ENCODE assay signal across 7 mouse cellular contexts in genomic region chr17:47974503-47974902, GRCm38 (mm10). TPM values are rescaled to one million over a fixed set of nuclear protein-coding genes. Genes with fewer than 3 reads are reported as not detected.
DNase-seq lines count a peak whose midpoint lies in the region; ATAC-seq lines count a peak whose summit lies in the region.

No protein-coding gene starts in this region.

- H3K9me3 ChIP-seq in hindbrain, embryonic 11.5 days (ENCODE audit: control insufficient read depth, low read length) = no peaks in the 10 kb centered on the region
- H3K9me3 ChIP-seq in liver, embryonic 15.5 days (replicated peaks) = no peaks in the 10 kb centered on the region

- peaks cover 11% of the 10 kb centered on the region for H3K27me3 ChIP-seq in hindbrain, embryonic 11.5 days (ENCODE audit: control insufficient read depth, insufficient read depth, low read length)
- peaks cover 62% of the 10 kb centered on the region for H3K27me3 ChIP-seq in liver, embryonic 15.5 days

- WGBS in hindbrain, embryonic 11.5 days = 2% methylated on average over 13 of the region's 13 CpGs
- WGBS in liver, embryonic 15.5 days (ENCODE audit: insufficient replicate concordance) = 5% methylated on average over 13 of the region's 13 CpGs

- peaks cover 26% of the 10 kb centered on the region for H3K4me1 ChIP-seq in hindbrain, embryonic 11.5 days (replicated peaks; ENCODE audit: control insufficient read depth, insufficient read depth, low read length)
- peaks cover 29% of the 10 kb centered on the region for H3K4me1 ChIP-seq in liver, embryonic 15.5 days (replicated peaks)

- no peaks in the 10 kb centered on the region for H3K36me3 ChIP-seq in hindbrain, embryonic 11.5 days (ENCODE audit: control insufficient read depth, insufficient read depth, low read length)
- H3K36me3 ChIP-seq in liver, embryonic 15.5 days (replicated peaks) = no peaks in the 10 kb centered on the region

- peak overlapping the region; percentile 77 for H3K4me2 ChIP-seq in hindbrain, embryonic 11.5 days (replicated peaks; ENCODE audit: low read depth, low read length)
- H3K4me2 ChIP-seq in liver, embryonic 15.5 days = peak overlapping the region; percentile 65

- H3K27ac ChIP-seq in hindbrain, embryonic 11.5 days (ENCODE audit: low read depth, low read length) = peak overlapping the region; percentile 51; the same call in 1 of the 2 replicates
- peak overlapping the region; percentile 71 for H3K27ac ChIP-seq in liver, embryonic 15.5 days (replicated peaks)

- no peak for ATAC-seq in hindbrain, embryonic 11.5 days (ENCODE audit: low FRiP score)
- ATAC-seq in liver, embryonic 15.5 days (ENCODE audit: insufficient read depth) = peak; percentile 22; the same call in 1 of the 2 replicates
- ATAC-seq in monocyte, adult 5-6 weeks (replicated peaks; ENCODE audit: insufficient number of reproducible peaks, low FRiP score, low TSS enrichment, poor library complexity, severe bottlenecking) = no peak

- peak overlapping the region; percentile 31 for H3K4me3 ChIP-seq in hindbrain, embryonic 11.5 days (ENCODE audit: low read depth, low read length)
- H3K4me3 ChIP-seq in liver, embryonic 15.5 days (replicated peaks) = peak overlapping the region; percentile 43

- H3K9ac ChIP-seq in hindbrain, embryonic 11.5 days (ENCODE audit: low read depth, low read length) = peak overlapping the region; percentile 37; the same call in 1 of the 2 replicates
- H3K9ac ChIP-seq in liver, embryonic 15.5 days = no peak overlapping the region

- peak; percentile 17 to 29 for DNase-seq in urinary bladder, postnatal 36 days (ENCODE audit: low spot score in 2 of 2)
- DNase-seq in urinary bladder, adult 2 months (ENCODE audit: low spot score) = no peak
- DNase-seq in hindbrain, embryonic 11.5 days (ENCODE audit: low spot score) = peak; percentile 58
- no peak for DNase-seq in left cerebral cortex, adult 11 months (ENCODE audit: low spot score)
- DNase-seq in spleen, adult 12 weeks (ENCODE audit: low spot score) = no peak

RNA-seq across cellular contexts. Expression of gene Foxp4, which starts 50.1 kb away (rescaled TPM):
- 23.6 and 36.5 TPM in 2 replicates for polyA plus RNA-seq in urinary bladder, adult 2 months (2012; rRNA removed)
- polyA plus RNA-seq in hindbrain, embryonic 11.5 days (2014; fragmentation: Nextera tagmentation; extraction: Ambion mirVana) = 23.9 and 28.4 TPM in 2 replicates
- polyA plus RNA-seq in liver, embryonic 15.5 days (2015; fragmentation: Nextera tagmentation; extraction: Ambion mirVana) = 4.6 and 4.8 TPM in 2 replicates
- total RNA-seq in monocyte, adult 5-6 weeks (2017) = 3.1 to 10.1 TPM (median 9.1 TPM) in 3 replicates

Comparison
In these comparisons a context has a peak if more than half of its experiments do, and no peak if none do; other contexts are left out.
1. DNase-seq: peak in urinary bladder, postnatal 36 days (2 of 2) and hindbrain, embryonic 11.5 days (single experiment); none in urinary bladder, adult 2 months (single experiment), left cerebral cortex, adult 11 months (single experiment) and spleen, adult 12 weeks (single experiment).